Mouse (Mus musculus) hindbrain, embryonic 15.5 days (tissue): ENCODE results near the gene Crispld2. TPM values are rescaled to one million over a fixed set of nuclear protein-coding genes. Genes with fewer than 3 reads are reported as not detected.

Experiments
- ATAC-seq: fragments of 200-750 bp; cut with Nextera tagmentation; 2 replicates; pipeline ENCODE4 v1.8.0; 2017; ENCODE audit warnings: low read depth, moderate number of reproducible peaks, moderate TSS enrichment; ENCODE audit not compliant: low FRiP score
- H3K27ac ChIP-seq: fragments of 300-500 bp; sonication (generic); replicated peaks from 2 replicates; pipeline ENCODE4 v1.5.1; 2015; ENCODE audit warnings: mild to moderate bottlenecking, inconsistent platforms
- H3K27me3 ChIP-seq: fragments of 300-500 bp; sonication (generic); 2 replicates; pipeline ENCODE4 v1.6.1; 2015; ENCODE audit warnings: control low read depth, inconsistent platforms
- H3K36me3 ChIP-seq: fragments of 300-500 bp; sonication (generic); 2 replicates; pipeline ENCODE4 v1.6.1; 2015; ENCODE audit warnings: control low read depth, inconsistent platforms
- H3K4me1 ChIP-seq: fragments of 300-500 bp; sonication (generic); replicated peaks from 2 replicates; pipeline ENCODE4 v1.6.1; 2015; ENCODE audit warnings: control low read depth, inconsistent platforms
- H3K4me2 ChIP-seq: fragments of 300-500 bp; sonication (generic); 2 replicates; pipeline ENCODE4 v1.6.1; 2015; ENCODE audit warnings: moderate library complexity, mild to moderate bottlenecking, inconsistent platforms
- H3K4me3 ChIP-seq: fragments of 300-500 bp; sonication (generic); 2 replicates; pipeline ENCODE4 v1.5.1; 2015; ENCODE audit warnings: mild to moderate bottlenecking, inconsistent platforms
- H3K9ac ChIP-seq: fragments of 300-500 bp; sonication (generic); 2 replicates; pipeline ENCODE4 v1.6.1; 2015; ENCODE audit warnings: inconsistent platforms
- H3K9me3 ChIP-seq: fragments of 300-500 bp; sonication (generic); 2 replicates; pipeline ENCODE4 v1.6.1; 2016; ENCODE audit warnings: control low read depth, inconsistent platforms
- WGBS: fragments of 180-500 bp; shearing (Covaris S2); methylation state at CpG from one replicate; pipeline ENCODE4 v1.1.7; 2015; 5-methylcytosine and 5-hydroxymethylcytosine counted together
- polyA plus RNA-seq: library from polyadenylated mRNA; unstranded; fragments of >200 nt; fragmentation: Nextera tagmentation; extraction: Ambion mirVana; gene quantifications from 2 replicates; pipeline ENCODE4 v1.2.1, GENCODE M21; 2015

Gene Crispld2
- polyA plus RNA-seq, 1 experiment from 2014 or later, result 1.8 TPM

- ATAC-seq, result no peak
- WGBS, result 94% methylated on average over 3 of the region's 3 CpGs
Measured at GRCm38 (mm10) chr8:120054833-120055232, 62.6 kb downstream of the Crispld2 start.

GRCm38 (mm10) chr8:120057078-120057477 is 64.8 kb downstream of the Crispld2 start:
- H3K36me3 ChIP-seq, result no peaks in the 10 kb centered on the region
- H3K27me3 ChIP-seq, result no peaks in the 10 kb centered on the region
- no peak overlapping the region for H3K4me3 ChIP-seq
- no peak overlapping the region for H3K27ac ChIP-seq
- no peak overlapping the region for H3K4me2 ChIP-seq
- no peak for ATAC-seq
- WGBS, result 75% methylated on average over 2 of the region's 2 CpGs
- H3K4me1 ChIP-seq, result no peaks in the 10 kb centered on the region
- H3K9me3 ChIP-seq, result no peaks in the 10 kb centered on the region
- H3K9ac ChIP-seq, result no peak overlapping the region

More at GRCm38 (mm10) chr8:120054833-120055232, 62.6 kb downstream of the Crispld2 start:
- no peak overlapping the region for H3K4me3 ChIP-seq
- no peaks in the 10 kb centered on the region for H3K4me1 ChIP-seq
- no peaks in the 10 kb centered on the region for H3K36me3 ChIP-seq
- H3K9me3 ChIP-seq, result no peaks in the 10 kb centered on the region
- no peak overlapping the region for H3K4me2 ChIP-seq
- H3K27me3 ChIP-seq, result no peaks in the 10 kb centered on the region
- H3K9ac ChIP-seq, result no peak overlapping the region
- no peak overlapping the region for H3K27ac ChIP-seq

GRCm38 (mm10) chr8:120062742-120063141 is 70.5 kb downstream of the Crispld2 start:
- H3K36me3 ChIP-seq, result no peaks in the 10 kb centered on the region
- no peak overlapping the region for H3K4me2 ChIP-seq
- no peak overlapping the region for H3K27ac ChIP-seq
- H3K9me3 ChIP-seq, result no peaks in the 10 kb centered on the region
- no peak for ATAC-seq
- no peaks in the 10 kb centered on the region for H3K4me1 ChIP-seq
- H3K27me3 ChIP-seq, result no peaks in the 10 kb centered on the region
- H3K9ac ChIP-seq, result no peak overlapping the region
- 92% methylated on average over 14 of the region's 14 CpGs for WGBS
- no peak overlapping the region for H3K4me3 ChIP-seq

- no peak for ATAC-seq
- Histone ChIP-seq H3K27ac (no peak overlapping the region), H3K9ac (no peak overlapping the region), H3K27me3 (no peaks in the 10 kb centered on the region), H3K4me3 (no peak overlapping the region), H3K4me2 (no peak overlapping the region), H3K9me3 (no peaks in the 10 kb centered on the region), H3K36me3 (no peaks in the 10 kb centered on the region), H3K4me1 (no peaks in the 10 kb centered on the region)
- WGBS, result 88% methylated on average over 3 of the region's 3 CpGs
Measured at GRCm38 (mm10) chr8:120063326-120063725, 71.1 kb downstream of the Crispld2 start.

GRCm38 (mm10) chr8:120065611-120066010 is 73.4 kb downstream of the Crispld2 start:
- Histone ChIP-seq H3K4me3 (no peak overlapping the region), H3K9me3 (no peaks in the 10 kb centered on the region), H3K4me2 (no peak overlapping the region), H3K9ac (no peak overlapping the region), H3K4me1 (no peaks in the 10 kb centered on the region), H3K27ac (no peak overlapping the region), H3K36me3 (no peaks in the 10 kb centered on the region), H3K27me3 (no peaks in the 10 kb centered on the region)
- ATAC-seq, result no peak
- whole genome bisulfite sequencing, result 93% methylated on average over 8 of the region's 8 CpGs

GRCm38 (mm10) chr8:120066226-120066625 is 74.0 kb downstream of the Crispld2 start:
- no peak for ATAC-seq
- 88% methylated on average over 4 of the region's 4 CpGs for whole genome bisulfite sequencing
- no peaks in the 10 kb centered on the region for H3K36me3 ChIP-seq
- H3K4me1 ChIP-seq, result no peaks in the 10 kb centered on the region
- no peaks in the 10 kb centered on the region for H3K9me3 ChIP-seq
- H3K27me3 ChIP-seq, result no peaks in the 10 kb centered on the region
- no peak overlapping the region for H3K4me2 ChIP-seq
- no peak overlapping the region for H3K4me3 ChIP-seq
- H3K27ac ChIP-seq, result no peak overlapping the region
- no peak overlapping the region for H3K9ac ChIP-seq

- H3K4me3 ChIP-seq, result no peak overlapping the region
- H3K27me3 ChIP-seq, result no peaks in the 10 kb centered on the region
- H3K27ac ChIP-seq, result no peak overlapping the region
- ATAC-seq, result no peak
- H3K9me3 ChIP-seq, result no peaks in the 10 kb centered on the region
- H3K9ac ChIP-seq, result no peak overlapping the region
- H3K4me2 ChIP-seq, result no peak overlapping the region
- WGBS, result 53% methylated on average over 19 of the region's 19 CpGs
- H3K4me1 ChIP-seq, result no peaks in the 10 kb centered on the region
- no peaks in the 10 kb centered on the region for H3K36me3 ChIP-seq
Measured at GRCm38 (mm10) chr8:120067936-120068668, 75.9 kb downstream of the Crispld2 start.

GRCm38 (mm10) chr8:120071684-120072083 is 79.4 kb downstream of the Crispld2 start:
- no peak overlapping the region for H3K27ac ChIP-seq
- no peaks in the 10 kb centered on the region for H3K36me3 ChIP-seq
- H3K9me3 ChIP-seq, result no peaks in the 10 kb centered on the region
- 26% methylated on average over 4 of the region's 4 CpGs for WGBS
- ATAC-seq, result peak; percentile 75; the same call in 1 of the 2 replicates
- no peak overlapping the region for H3K9ac ChIP-seq
- no peaks in the 10 kb centered on the region for H3K27me3 ChIP-seq
- no peak overlapping the region for H3K4me3 ChIP-seq
- no peaks in the 10 kb centered on the region for H3K4me1 ChIP-seq
- H3K4me2 ChIP-seq, result no peak overlapping the region

GRCm38 (mm10) chr8:120072259-120072658 is 80.0 kb downstream of the Crispld2 start:
- no peak overlapping the region for H3K4me2 ChIP-seq
- no peaks in the 10 kb centered on the region for H3K36me3 ChIP-seq
- H3K27ac ChIP-seq, result no peak overlapping the region
- H3K27me3 ChIP-seq, result no peaks in the 10 kb centered on the region
- H3K9ac ChIP-seq, result no peak overlapping the region
- no peaks in the 10 kb centered on the region for H3K4me1 ChIP-seq
- no peaks in the 10 kb centered on the region for H3K9me3 ChIP-seq
- ATAC-seq, result no peak; the same call in 1 of the 2 replicates
- H3K4me3 ChIP-seq, result no peak overlapping the region
- 56% methylated on average over 9 of the region's 9 CpGs for WGBS

- Histone ChIP-seq H3K27me3 (no peaks in the 10 kb centered on the region), H3K9ac (no peak overlapping the region), H3K36me3 (no peaks in the 10 kb centered on the region), H3K27ac (no peak overlapping the region), H3K4me3 (no peak overlapping the region), H3K4me2 (no peak overlapping the region), H3K4me1 (no peaks in the 10 kb centered on the region), H3K9me3 (no peaks in the 10 kb centered on the region)
- ATAC-seq, result no peak
- 83% methylated on average over 8 of the region's 8 CpGs for WGBS
Measured at GRCm38 (mm10) chr8:120072827-120073226, 80.6 kb downstream of the Crispld2 start.

- Histone ChIP-seq H3K36me3 (no peaks in the 10 kb centered on the region), H3K4me1 (no peaks in the 10 kb centered on the region), H3K9me3 (no peaks in the 10 kb centered on the region), H3K9ac (no peak overlapping the region), H3K27me3 (no peaks in the 10 kb centered on the region), H3K4me3 (no peak overlapping the region), H3K4me2 (no peak overlapping the region), H3K27ac (no peak overlapping the region)
- WGBS, result 72% methylated on average over 6 of the region's 6 CpGs
- ATAC-seq, result no peak
Measured at GRCm38 (mm10) chr8:120074516-120074915, 82.3 kb downstream of the Crispld2 start.

- Histone ChIP-seq H3K27me3 (no peaks in the 10 kb centered on the region), H3K4me2 (no peak overlapping the region), H3K9ac (no peak overlapping the region), H3K36me3 (no peaks in the 10 kb centered on the region), H3K4me3 (no peak overlapping the region), H3K9me3 (no peaks in the 10 kb centered on the region), H3K27ac (no peak overlapping the region), H3K4me1 (no peaks in the 10 kb centered on the region)
- ATAC-seq, result no peak
- WGBS, result 56% methylated on average over 6 of the region's 6 CpGs
Measured at GRCm38 (mm10) chr8:120075347-120075746, 83.1 kb downstream of the Crispld2 start.

GRCm38 (mm10) chr8:120078080-120078479 is 85.8 kb downstream of the Crispld2 start:
- Histone ChIP-seq H3K9me3 (no peaks in the 10 kb centered on the region), H3K4me1 (no peaks in the 10 kb centered on the region), H3K9ac (no peak overlapping the region), H3K4me2 (no peak overlapping the region), H3K4me3 (no peak overlapping the region), H3K27me3 (no peaks in the 10 kb centered on the region), H3K36me3 (peaks cover 18% of the 10 kb centered on the region), H3K27ac (no peak overlapping the region)
- 16% methylated on average over 10 of the region's 10 CpGs for WGBS
- ATAC-seq, result peak; percentile 20; the same call in 1 of the 2 replicates
